Mouse (Mus musculus) T-helper 2 cell (primary cell): Measurements from ENCODE around the gene Rap1a.

Experiments
- in situ Hi-C: fragments of 300-600 bp; cut with MboI, MseI; formaldehyde crosslinking; loops from one replicate; pipeline ENCODE4 v1.15.1; 2025; ENCODE audit warnings: high pct_unique_total_duplicates

Rap1a gene

DNA sequence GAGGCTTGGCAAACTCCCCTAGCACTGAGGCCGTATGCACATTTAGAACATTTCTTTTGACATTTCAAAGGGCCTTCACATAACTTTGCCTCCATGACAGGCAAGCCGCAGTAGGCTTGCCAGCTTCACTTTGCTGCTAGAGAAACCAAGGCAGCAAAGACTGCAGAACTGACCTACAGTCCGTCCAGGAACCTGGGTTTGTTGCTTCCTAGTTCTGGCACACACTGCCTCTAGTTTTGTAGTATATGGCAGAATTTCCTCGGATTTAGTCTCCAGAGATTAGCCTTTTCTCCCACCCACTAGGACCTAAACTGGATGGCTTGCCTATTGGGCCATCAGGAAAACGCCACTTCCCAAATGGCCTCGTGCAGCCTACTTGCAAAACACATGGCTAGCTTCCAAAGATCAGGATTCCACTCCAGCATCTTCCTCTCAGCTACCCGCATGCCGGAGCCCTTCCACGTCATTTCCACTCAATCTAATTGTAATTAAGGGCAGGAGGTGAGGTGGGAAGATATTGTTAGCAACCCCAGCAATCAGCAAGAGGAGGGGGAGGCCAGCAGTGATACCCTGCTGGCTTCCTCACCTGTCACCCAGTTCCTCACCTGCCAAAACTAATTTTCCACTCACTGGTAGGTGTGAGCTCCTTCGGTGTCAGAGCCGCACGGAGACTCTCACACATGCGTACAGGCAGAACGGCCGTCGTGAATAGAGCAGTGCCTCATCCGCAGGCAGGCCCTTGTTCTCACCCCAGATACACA, 104.6 kb downstream of the Rap1a start:
- in situ Hi-C loops, result loop anchor here (25.0 kb wide), 2 partner anchors 791 to 1341 kb away; partner anchors contain the start of genes Dennd2d and Kcna3

DNA sequence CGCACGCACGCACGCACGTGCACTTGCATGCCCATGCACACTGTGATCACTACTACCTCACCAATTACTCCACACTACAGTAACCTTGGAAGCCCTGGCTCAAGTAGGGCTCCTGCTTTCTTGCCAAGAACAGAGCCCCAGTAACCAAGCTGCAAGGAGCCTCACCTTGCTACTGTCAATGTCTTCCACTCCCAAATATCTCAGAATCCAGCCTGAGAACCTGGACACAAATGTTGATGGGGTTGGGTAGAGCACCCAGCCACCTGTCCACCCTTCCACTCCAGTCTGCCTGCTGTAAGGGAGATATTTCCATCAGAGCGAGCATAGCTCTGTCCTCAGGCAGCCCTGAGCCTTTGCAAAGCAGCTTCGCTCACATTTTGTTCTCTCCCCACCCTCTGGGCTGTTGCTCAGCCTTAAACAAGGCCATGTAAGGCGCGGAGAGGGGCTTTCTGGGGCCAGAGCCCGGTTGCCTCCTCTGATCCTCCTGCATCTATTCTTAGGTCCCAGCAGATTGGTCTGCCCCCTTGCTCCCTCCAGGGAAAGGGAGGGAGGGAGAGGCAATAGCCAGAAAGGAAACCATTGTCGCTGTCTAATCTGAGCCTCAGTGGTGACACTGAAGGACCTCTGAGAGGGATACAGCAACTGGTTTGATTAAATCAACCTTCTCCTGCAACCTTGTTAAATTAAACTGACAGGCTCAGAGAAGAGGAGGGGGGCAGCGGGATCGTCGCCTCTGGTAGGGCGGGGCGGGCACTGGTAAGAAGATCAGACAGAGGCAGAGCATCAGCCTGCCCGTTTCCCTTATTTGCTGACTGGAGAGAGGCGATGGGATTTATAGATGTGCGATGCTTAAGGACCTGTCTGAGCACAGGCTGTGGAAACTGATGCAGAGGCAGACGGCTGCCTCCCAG, 105.4 kb downstream of the Rap1a start:
- in situ Hi-C loops, result loop anchor here (25.0 kb wide), 2 partner anchors 792 to 1342 kb away; partner anchors contain the start of genes Dennd2d and Kcna3

DNA sequence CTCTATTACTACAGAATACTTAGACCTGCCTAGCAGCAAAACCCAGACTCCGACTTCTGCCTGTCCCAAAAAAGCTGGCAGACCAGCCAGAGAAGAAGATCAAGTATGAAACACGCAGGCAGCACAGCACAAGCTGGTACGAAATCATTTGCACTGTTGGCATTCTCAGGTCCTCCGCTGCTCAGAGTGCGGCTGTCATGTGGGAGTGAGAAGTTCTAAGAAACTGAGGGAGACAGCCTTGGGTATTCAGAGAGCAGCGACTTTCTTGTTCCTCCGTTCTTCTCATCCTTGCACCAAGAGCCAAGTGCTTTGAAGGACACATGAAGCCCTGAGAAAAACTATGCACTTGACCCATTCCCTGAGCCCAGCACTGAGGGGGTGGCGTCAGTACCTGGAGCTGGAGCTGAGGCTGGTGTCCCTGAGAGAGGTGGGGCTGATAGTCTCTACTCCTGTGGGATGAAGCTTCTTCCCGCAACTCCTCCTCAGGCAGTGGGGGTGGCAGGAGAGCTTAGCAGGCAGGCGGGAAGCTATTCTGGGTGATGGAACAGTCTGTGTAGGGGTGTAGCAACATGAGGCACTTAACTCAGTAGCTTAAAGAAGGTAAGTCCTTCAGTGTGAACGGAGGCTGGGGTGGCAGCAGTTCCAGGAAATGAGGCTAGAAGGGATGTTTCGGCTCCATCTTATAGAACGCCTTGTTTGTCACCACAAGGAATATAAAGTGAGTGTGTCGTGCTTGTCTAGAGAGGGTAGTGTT, 107.6 kb downstream of the Rap1a start:
- in situ Hi-C loops, result loop anchor here (5.0 to 25.0 kb wide), 3 partner anchors 204 to 1344 kb away; partner anchors contain the start of genes Dennd2d and Kcna3

DNA sequence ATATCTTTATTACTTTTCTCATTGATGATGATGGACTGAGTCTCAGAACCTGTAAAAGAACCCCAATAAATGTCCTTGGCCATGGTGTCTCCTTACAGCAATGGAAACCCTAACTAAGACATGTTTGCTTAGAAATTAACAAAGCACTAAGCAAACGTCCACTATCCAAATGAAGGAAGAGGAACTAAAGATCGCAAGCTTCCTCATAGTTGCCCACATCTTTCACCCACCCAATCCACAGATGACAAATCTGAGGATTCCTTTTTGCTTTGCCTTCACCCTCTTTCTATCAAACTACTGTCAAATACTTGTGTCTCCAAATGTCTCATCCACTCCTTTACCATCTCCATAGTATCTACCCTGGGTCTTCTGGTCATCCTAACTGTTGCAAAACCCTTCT, 112.6 kb downstream of the Rap1a start:
- in situ Hi-C loops, result loop anchor here (5.0 to 25.0 kb wide), 5 partner anchors 114 to 1656 kb away; partner anchors contain the start of genes Dennd2d, Kcna3, Rap1a and Wdr77

DNA sequence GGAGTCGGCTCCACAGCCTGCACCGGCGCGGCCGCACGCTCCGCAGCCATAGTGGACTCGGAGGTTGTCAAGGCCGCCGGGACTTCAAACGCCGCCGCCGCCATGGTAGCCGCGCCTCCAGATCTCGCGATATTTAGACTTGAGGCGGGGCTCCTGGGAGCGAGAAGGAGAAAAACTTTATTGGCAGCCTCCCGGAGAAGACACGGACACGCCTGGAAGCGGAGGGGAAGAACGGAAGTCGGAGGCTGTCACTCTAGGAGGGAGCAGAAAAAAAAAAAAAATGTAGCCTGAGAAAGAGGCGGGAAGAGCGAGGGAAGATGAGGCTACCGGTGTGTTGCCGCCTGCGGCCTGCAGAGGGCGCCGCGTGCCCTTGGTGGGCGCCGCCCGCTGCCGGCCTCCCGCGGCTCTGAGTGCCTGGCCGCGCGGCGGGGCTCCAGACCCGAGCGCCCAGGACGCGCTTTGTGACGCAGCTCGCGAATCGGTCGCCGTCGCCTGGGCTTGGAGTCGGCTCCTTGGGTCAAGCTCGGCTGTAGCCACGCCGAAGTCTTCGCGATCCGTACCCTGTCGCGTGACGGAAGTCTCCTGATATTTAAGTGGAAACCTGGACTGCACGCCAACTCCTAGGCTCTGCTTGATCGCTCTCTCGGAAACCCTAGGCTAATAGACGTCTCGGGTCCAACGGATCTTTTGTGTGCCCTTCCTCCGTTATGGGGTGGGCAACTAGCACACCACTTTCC, 113.6 kb downstream of the Rap1a start, which contains the start of gene Ddx20:
Ddx20 (minus strand) TSS at position 251 of the 737 bp plus-strand sequence.
- in situ Hi-C loops, result loop anchor here (5.0 to 25.0 kb wide), 5 partner anchors 115 to 1657 kb away; partner anchors contain the start of genes Dennd2d, Kcna3, Rap1a and Wdr77

DNA sequence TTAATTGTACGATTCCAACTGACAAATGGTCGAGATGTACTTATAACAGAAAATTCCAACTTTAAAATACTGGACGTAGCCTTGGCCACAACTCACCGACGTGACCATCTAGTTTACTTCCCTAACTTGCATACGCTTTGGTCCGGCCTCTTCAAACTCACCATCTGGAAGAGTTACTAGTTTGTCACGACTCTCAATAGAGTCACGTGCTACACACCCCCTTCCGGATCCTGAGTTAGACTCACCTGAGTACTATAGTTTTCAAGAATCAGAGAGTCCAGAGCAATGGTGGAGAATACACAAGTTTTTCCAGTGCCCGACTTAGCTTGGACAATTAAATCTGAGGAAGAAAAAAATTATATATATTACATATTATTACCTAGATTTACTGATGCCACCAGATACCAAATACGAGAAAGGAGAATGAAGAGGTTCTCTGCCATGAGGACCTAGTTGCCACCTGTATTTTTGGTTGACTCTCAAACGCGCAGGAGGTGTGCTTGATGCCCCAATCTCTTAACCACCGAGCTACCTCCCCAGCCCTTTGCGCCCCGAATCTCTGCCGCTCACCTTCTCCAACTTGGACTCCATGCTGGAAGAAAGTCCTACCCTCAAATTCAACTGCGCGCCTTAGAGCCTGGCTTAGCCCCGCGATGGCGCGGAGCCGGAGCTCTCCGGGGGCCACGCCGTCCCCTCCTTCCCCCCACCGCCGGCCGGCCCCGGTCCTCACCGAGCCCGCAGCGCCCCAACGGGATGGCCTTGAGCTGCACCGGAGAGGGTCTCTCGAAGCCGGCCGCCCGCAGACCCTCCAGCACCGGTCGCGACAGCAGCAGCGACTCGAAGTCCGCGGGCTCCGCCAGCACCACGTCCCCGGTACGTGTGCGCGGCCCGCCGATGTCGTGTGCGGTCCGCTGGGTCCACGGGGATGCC, 114.5 kb downstream of the Rap1a start:
- in situ Hi-C loops, result loop anchor here (5.0 to 25.0 kb wide), 5 partner anchors 116 to 1658 kb away; partner anchors contain the start of genes Dennd2d, Kcna3, Rap1a and Wdr77

DNA sequence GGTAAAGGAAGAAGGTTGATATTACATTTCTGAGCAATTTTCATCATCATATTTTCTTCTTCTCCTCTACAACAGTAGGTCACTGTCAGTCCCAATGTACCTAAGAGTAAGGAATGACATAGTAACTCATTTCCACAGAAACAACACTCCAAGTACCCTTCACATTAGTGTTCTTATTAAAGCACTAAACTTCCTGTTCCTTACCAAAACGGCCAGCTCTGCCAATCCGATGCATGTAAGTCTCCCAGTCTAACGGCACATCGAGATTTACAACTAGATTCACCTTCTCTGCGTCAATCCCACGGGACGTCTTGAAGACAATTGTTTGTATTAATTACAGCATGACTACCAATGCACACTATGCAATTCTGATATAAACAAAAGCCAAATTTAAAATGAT, 120.8 kb downstream of the Rap1a start:
- in situ Hi-C loops, result loop anchor here (10.0 to 25.0 kb wide), 3 partner anchors 807 to 1664 kb away; partner anchors contain the start of genes Dennd2d and Kcna3
